Mouse (Mus musculus) thymus, postnatal 4 days (tissue): ENCODE results near the gene Akr1c19.
A peak's percentile ranks its signal among the peaks of the same experiment; 100 is the strongest.
"Not testable (repeated sequence)": the region's sequence is repeated elsewhere in the genome, so short reads cannot be mapped to it uniquely, and the experiment has no call there.

ENCODE experiments used
- DNase-seq: peaks from one replicate; pipeline ENCODE4 v3.0.0; 2021

Gene Akr1c19

GRCm38 (mm10) chr13:4228441-4228840, at the start of gene Akr1c19:
Gene Akr1c19 (plus strand): TSS chr13:4228700.
- DNase-seq: no peak

DNA sequence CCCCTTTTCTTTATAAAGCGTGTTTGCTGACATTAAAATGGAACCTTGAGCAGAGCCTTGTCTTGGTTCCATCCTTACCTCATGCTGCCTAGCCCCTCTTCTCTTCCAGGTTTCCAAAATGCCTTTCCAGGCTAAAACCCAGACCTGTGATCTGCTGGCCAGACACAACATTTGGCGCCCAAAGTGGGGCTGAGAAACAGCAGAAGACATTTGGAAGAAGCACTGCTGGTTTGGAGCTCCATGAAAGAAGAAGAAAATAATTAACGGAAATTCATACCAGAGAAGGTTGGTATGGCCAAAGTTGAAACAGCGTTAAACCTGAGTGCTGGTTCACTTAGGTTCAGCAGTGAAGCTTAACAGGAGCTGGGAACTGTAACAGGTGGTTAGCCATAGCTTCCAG, 47.2 kb upstream of the Akr1c19 start:
- not testable (repeated sequence) for DNase-seq

GRCm38 (mm10) chr13:4183116-4183515, 45.4 kb upstream of the Akr1c19 start:
- DNase-seq: no peak

DNA sequence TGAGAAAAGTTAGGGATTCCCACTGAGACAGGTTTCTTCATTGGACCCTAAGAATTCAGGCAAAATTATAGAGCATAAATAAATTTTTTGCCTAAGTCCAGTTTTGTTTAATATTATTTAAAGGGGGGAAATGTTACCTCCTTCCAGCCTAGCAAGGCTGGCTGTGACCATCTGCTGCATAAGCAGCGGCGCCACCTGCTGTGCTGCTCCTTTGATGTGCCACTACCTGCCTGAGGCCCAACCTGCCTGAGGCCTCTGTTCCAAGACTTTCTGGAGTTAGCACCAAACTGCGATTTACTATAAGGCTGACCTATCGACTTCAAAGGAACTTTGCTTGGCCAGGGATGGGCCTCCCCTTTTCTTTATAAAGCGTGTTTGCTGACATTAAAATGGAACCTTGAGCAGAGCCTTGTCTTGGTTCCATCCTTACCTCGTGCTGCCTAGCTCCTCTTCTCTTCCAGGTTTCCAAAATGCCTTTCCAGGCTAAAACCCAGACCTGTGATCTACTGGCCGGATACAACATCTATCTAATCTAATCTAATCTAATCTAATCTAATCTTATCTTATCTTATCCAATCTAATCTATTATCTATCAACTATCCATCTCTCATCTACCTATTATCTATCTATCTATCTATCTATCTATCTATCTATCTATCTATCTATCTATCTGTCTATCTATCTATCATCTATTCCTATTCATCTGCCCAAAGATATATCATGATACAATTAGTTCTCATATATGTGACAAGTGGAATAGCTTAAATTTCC, 41.7 kb upstream of the Akr1c19 start:
- DNase-seq: peak; percentile 18

- no peak for DNase-seq
Observed at GRCm38 (mm10) chr13:4188174-4188573, 40.3 kb upstream of the Akr1c19 start.

GRCm38 (mm10) chr13:4190904-4191303, 37.6 kb upstream of the Akr1c19 start, which contains the start of gene Akr1c13:
Gene Akr1c13 (plus strand): TSS chr13:4191150.
- DNase-seq: no peak

GRCm38 (mm10) chr13:4192511-4192910, 36.0 kb upstream of the Akr1c19 start:
- no peak for DNase-seq

DNA sequence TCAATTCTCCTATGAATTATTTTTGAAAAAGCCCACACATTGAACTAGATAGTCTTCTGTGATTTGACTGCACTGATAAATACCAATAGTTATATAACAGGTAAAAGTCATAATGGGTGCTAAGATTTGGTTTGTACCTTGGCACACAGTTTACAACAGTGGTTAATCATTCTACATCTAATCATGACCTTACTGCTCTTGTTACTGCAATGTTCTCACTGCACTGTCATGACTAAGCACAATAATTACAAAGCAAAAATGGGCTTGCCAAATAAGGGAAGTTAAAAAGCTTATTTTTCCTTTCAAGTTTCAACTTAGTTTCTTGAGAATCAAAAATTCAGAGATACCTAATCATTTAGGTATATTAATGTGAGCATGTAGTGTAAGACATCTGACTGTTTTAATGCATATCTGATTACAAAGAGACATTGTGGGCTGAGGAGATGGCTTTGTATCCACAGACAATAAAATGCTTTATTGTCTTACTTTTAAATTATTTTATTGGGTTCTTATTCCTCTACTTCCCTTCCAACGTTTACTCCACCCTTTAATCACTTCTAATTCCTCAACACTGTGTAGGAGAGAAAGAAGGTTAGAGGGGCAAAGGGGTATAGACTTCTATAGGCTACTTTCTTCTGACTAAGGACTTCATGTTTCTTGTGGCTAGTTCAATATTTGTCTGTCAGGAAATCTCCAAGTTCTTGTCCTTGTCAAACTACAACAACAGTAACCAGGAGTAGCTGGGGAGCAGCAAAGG, 22.2 kb upstream of the Akr1c19 start:
- no peak for DNase-seq

DNA sequence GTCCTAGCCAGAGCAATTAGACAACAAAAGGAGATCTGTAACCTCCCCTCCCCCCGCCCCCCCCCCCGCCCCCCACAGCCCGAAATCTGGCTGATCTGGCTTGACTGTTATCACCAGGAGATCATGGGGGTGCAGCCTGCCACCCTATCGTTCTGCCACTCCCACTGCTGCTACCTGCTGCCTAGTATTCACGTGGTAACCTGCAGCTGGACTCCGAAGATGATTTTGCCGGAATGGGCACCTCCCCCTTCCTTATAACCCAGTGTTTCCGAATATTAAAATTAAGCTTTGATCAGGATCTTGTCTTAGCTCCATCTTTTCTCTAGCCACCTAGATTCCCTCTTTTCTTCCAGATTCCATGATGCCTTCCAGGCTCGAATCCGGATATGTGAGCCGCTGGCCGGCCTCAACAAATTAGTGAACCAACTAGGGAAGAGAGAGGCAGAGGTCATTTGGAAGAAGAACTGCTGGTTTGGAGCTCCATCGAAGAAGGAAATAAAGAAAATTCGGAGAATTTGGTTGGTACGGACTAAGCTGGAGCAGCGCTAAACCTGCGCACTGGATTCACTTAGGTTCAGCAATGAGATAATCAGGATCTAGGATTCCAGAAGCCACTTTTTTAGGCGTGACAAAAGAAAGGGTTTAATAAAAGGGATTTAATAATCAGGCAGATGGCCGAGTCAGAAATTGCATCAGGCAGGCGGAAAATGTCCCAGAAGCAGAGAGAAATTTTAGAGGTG, 16.8 kb upstream of the Akr1c19 start:
- no peak for DNase-seq

- no peak for DNase-seq
Observed at GRCm38 (mm10) chr13:4212309-4212708, 16.2 kb upstream of the Akr1c19 start.

DNA sequence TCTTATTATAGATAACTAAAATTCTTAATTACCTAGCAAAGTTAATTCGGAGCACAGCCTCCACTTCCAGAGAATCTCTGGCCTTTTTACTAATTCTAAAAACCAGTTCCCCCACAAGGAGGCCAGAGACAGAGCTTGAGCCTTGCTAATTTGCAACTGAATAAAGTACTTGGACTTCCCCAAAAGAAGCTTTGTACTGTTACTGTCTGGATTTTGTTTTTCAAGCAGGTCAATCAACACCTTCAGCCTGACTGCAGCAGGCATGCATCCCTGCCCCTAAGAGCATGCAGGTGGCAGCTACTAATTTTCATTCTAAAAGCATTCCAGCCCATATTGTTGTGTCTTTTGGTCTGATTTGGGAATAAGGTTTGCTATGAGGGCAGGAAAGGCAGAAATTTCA, 13.0 kb upstream of the Akr1c19 start:
- DNase-seq: not testable (repeated sequence)

- no peak for DNase-seq
Observed at GRCm38 (mm10) chr13:4230841-4231623, 2.5 kb downstream of the Akr1c19 start.

DNA sequence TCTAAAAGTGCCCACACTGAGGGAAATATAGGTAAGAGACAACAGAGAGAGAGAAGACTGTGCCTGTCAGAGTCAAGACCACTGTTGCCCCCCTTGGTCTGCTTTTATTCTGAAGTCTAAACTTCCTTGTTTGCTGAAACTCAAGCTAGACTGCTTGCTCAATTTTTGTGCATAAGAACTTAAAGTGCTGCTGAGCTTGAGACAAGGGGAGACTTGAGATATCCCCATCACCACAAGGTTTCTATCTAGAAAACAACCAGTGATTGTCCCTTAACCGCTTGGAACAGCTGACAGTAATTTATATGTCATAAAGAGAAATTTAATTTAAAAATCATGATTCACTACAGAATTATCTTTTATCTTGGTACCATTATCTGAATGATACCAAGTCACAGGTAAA, 4.6 kb downstream of the Akr1c19 start:
- no peak for DNase-seq

DNA sequence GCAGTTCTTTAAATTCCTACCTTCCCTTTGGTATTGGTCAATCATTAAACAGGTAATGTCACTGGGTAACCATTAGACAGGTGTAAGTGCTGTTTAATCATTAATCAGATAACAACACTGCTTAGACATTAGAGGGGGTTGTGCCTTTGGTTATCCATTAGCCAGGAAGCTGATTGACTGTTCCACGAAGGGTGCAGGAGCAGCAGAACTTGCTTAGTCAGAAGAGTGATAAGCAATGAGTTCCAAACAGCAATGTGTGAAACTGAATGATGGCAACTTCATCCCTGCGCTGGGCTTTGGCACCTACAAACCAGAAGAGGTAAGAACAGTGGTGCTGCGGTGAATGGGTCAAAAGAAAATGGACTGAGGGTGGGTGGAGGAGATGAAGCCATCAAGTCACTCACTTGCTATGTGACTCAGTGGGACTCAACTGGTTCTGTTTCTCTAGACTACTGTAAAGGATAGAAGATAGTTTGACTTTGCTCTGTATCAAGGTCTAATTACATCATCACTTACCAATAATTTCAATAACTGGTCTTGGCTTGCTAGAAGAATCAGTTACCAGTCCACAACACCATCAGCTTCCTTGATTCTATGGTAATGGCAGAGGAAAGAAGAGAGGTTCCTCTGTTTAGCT, 5.2 kb downstream of the Akr1c19 start:
- DNase-seq: no peak

- peak; percentile 7 for DNase-seq
Observed at GRCm38 (mm10) chr13:4244861-4245559, 16.5 kb downstream of the Akr1c19 start.

DNA sequence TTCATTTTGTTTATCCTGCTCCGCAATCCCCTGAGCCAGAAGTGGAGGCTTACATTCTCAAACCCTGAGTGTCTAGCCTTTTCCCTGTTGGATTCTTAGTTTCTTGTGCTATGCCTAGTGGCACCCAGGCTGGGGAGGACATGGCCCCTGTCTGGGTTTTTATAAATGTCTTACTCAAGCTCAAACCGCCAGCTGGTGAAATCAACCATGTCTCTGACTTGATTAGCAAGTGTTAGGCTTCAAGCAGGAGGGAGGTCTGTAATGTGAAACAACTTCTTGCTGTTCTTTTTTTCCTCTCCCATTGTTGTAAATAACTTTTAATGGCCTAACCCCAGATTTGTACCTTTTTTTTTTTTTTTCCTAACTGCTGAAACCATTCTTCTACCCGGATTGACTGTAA, 20.8 kb downstream of the Akr1c19 start:
- DNase-seq: no peak

DNA sequence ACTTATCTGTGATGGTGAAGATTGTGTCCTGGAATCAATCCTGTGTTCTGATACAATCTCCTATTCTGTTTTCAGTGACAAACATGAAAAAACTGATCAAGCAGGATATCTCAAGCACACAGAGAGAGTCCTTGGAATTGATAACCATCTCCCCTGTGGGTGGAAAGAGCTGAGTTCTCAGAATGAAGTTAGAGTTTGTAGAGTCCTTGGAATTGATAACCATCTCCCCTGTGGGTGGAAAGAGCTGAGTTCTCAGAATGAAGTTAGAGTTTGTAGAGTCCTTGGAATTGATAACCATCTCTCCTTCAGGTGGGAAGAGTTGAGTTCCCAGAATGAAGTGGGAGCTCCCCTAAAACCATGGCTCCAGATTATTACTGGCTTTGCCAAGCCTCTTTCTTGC, 28.4 kb downstream of the Akr1c19 start:
- not testable (repeated sequence) for DNase-seq

DNA sequence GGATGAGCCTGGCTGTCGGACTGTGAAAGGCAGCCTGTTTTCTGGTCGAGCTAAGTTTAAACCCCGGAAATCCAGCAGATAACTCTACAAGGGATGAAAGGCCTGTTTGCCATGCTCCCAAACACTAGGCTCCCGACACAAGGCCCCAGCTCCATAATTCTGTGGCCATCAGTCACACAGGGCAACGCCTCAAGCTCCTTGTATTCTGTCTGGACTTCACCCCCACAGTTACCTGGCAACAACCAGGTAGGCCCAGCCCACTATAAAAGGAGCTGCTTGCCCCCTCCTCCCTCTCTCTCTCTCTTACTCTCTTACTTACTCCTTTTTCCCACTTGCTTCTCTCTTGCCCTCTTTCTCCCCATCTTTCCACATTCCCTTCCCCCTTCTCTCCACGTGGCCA, 28.8 kb downstream of the Akr1c19 start:
- DNase-seq: no peak

DNA sequence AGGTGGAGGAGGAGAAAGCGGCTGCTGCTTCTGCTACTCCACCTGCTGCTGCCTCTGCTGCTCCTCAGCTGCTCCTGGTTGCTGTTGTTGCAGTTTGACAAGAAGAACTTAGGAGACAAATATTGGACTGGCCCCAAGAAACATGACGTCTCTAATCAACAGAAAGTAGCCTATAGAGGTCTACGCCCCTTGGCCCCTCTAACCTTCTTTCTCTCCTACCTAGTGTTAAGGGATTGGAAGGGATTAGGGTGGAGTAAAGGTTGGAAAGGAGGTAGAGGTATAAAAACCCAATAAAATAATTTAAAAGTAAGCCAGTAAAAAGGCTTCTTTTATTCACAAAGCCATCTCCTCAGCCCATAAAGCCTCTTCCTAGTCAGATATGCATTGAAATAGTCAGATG, 36.1 kb downstream of the Akr1c19 start:
- no peak for DNase-seq

DNA sequence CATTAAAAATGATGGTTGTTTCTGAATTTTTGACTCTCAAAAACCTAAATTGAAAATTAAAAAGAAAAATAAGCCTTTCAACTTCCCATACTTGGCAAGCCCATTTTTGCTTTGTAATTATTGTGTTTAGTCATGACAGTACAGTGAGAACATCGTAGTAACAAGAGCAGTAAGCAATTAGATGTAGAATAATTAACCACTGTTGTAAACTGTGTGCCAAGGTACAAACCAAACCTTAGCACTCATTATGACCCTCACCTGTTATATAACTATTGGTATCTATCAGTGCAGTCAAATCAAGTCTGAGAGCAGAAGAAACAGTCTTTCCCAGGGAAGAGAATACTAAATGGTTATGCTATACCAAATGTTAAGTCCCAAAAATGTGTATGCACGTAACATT, 36.5 kb downstream of the Akr1c19 start:
- no peak for DNase-seq

DNA sequence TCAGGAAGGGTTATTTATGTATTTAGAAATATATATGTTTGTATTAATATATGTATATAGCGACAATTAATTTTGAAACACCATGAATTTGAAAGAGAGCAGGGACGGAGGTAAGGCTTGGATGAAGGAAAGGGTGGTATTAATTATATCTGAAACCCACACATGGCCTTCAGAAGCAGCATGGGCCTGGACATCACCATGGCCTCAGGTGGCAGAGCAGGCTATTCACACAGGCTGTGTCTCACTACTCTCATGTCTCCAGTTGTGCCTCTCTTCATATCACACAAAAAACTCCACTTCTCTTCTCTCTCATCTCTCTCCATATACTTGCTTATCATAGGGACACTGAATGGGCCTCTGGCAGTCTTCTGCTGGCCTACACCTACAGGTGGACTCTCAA, 37.0 kb downstream of the Akr1c19 start:
- DNase-seq: not testable (repeated sequence)

GRCm38 (mm10) chr13:4270860-4271259, 42.4 kb downstream of the Akr1c19 start:
- no peak for DNase-seq
